Mouse (Mus musculus) liver, embryonic 15.5 days (tissue): ENCODE data around the gene Ush2a. TPM values are rescaled to one million over a fixed set of nuclear protein-coding genes. Genes with fewer than 3 reads are reported as not detected.

Experiments used
- ATAC-seq: fragments of 200-750 bp; cut with Nextera tagmentation; 2 replicates; pipeline ENCODE4 v1.8.0; 2017; ENCODE audit warnings: moderate number of reproducible peaks, mild to moderate bottlenecking, moderate library complexity; ENCODE audit not compliant: insufficient read depth
- H3K27ac ChIP-seq: fragments of 300-500 bp; sonication (generic); replicated peaks from 2 replicates; pipeline ENCODE4 v1.5.1; 2015; ENCODE audit warnings: mild to moderate bottlenecking, inconsistent platforms
- H3K27me3 ChIP-seq: fragments of 300-500 bp; sonication (generic); 2 replicates; pipeline ENCODE4 v1.6.1; 2015; ENCODE audit warnings: mild to moderate bottlenecking, inconsistent platforms
- H3K36me3 ChIP-seq: fragments of 300-500 bp; sonication (generic); replicated peaks from 2 replicates; pipeline ENCODE4 v1.6.1; 2015; ENCODE audit warnings: moderate library complexity, mild to moderate bottlenecking, inconsistent platforms
- H3K4me1 ChIP-seq: fragments of 300-500 bp; sonication (generic); replicated peaks from 2 replicates; pipeline ENCODE4 v1.6.1; 2015; ENCODE audit warnings: inconsistent platforms
- H3K4me2 ChIP-seq: fragments of 300-500 bp; sonication (generic); 2 replicates; pipeline ENCODE4 v1.6.1; 2015; ENCODE audit warnings: moderate library complexity, mild to moderate bottlenecking, inconsistent platforms
- H3K4me3 ChIP-seq: fragments of 300-500 bp; sonication (generic); replicated peaks from 2 replicates; pipeline ENCODE4 v1.5.1; 2015; ENCODE audit warnings: mild to moderate bottlenecking, inconsistent platforms
- H3K9ac ChIP-seq: fragments of 300-500 bp; sonication (generic); 2 replicates; pipeline ENCODE4 v1.6.1; 2015; ENCODE audit warnings: moderate library complexity, mild to moderate bottlenecking, inconsistent platforms
- H3K9me3 ChIP-seq: fragments of 300-500 bp; sonication (generic); replicated peaks from 2 replicates; pipeline ENCODE4 v1.6.1; 2016; ENCODE audit warnings: inconsistent platforms
- WGBS: fragments of 180-500 bp; shearing (Covaris S2); methylation state at CpG from one replicate; pipeline ENCODE4 v1.1.7; 2015; ENCODE audit warnings: mixed read lengths; ENCODE audit not compliant: insufficient replicate concordance; 5-methylcytosine and 5-hydroxymethylcytosine counted together
- polyA plus RNA-seq: library from polyadenylated mRNA; unstranded; fragments of >200 nt; fragmentation: Nextera tagmentation; extraction: Ambion mirVana; gene quantifications from 2 replicates; pipeline ENCODE4 v1.2.1, GENCODE M21; 2015

Ush2a gene
- polyA plus RNA-seq, 1 experiment from 2014 or later: not detected

DNA sequence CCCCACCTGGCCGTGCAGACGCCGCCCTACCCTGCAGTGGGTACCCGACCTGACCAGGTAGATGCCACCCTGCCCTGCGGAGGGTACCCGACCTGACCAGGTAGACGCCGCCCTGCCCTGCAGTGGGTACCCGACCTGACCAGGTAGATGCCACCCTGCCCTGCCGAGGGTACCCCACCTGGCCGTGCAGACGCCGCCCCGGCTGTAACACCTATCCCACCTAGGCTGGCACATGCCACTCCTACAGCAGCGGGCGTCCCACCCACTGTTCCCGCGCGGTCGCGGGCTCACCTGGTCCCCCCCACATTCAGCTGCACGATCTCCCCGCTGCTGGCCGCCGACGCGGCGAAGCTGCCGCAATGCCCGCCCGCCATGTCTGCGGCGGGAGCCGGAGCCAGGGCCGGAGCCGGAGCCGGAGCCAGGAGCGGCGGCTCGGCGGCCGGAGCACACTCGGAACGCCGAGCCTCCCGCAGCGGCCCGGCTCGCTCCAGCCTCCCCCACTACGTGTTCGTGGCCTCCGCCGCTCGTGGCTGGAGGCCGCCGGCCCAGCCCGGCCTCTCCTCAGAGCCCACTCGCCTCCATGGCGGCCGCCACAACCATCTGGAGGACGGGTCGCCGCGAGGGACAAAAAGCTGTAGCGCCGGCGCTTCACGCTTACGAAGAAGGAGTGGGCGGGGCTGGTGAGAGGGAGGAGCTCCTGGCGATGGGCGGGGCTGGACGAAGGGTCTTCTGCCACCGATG, 745.6 kb downstream of the Ush2a start, which contains the start of gene Kctd3:
Gene Kctd3, minus strand, starts transcription at position 603 of the 741 bp plus-strand sequence.
- ATAC-seq: peak; percentile 87
- Histone ChIP-seq H3K9me3 (no peaks in the 10 kb centered on the region), H3K27me3 (peaks cover 12% of the 10 kb centered on the region), H3K4me1 (peaks cover 26% of the 10 kb centered on the region), H3K4me3 (peak within 1 kb of the TSS; percentile 93), H3K9ac (peak within 1 kb of the TSS; percentile 87), H3K36me3 (peaks cover 10% of the 10 kb centered on the region), H3K4me2 (peak within 1 kb of the TSS; percentile 87), H3K27ac (peak within 1 kb of the TSS; percentile 54)
- WGBS: under 1% methylated on average over 74 of the region's 74 CpGs

DNA sequence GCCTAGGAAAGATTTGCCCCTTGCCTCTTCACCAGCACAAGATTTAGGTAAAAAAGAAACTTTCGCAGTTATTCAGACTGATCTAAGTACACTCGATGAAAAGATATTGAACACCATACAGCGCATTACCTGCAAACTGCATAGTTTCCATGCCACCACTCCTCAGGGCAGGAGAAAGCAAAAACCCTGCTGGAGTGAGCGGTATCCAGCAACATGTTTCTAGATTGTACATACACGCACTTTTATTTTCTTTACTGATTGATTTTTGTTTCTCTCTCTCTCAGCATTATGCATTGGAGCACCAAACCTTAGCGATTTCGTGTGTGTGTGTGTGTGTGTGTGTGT, 746.1 kb downstream of the Ush2a start:
- peaks cover 17% of the 10 kb centered on the region for H3K27me3 ChIP-seq
- peak overlapping the region; percentile 93 for H3K4me3 ChIP-seq
- ATAC-seq: peak; percentile 13
- no peaks in the 10 kb centered on the region for H3K9me3 ChIP-seq
- H3K4me1 ChIP-seq: peaks cover 31% of the 10 kb centered on the region
- H3K27ac ChIP-seq: no peak overlapping the region
- H3K9ac ChIP-seq: peak overlapping the region; percentile 87; the same call in 1 of the 2 replicates
- 37% methylated on average over 7 of the region's 7 CpGs for WGBS
- H3K4me2 ChIP-seq: peak overlapping the region; percentile 87
- peaks cover 8% of the 10 kb centered on the region for H3K36me3 ChIP-seq

DNA sequence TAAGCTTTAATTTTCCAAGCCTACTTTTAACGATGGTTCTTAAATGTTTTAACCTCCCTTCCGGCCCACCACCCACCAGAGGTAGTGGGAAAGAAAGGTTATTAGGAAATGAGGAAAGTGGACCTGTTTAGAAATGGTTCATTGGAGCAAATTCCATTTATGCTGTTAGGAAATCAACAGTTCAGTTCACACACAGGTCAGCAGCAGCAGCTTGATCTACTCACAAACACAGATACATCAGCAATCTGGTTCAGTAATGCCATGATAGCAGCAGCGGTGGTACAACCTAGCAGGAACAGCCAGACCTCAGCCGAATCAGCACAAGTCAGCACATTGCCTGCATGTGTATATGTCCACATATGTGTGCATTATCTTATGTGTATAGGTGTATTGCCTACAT, 748.8 kb downstream of the Ush2a start:
- Histone ChIP-seq H3K9me3 (no peaks in the 10 kb centered on the region), H3K4me3 (no peak overlapping the region), H3K27ac (no peak overlapping the region), H3K9ac (no peak overlapping the region), H3K4me2 (no peak overlapping the region), H3K4me1 (peaks cover 29% of the 10 kb centered on the region), H3K27me3 (peaks cover 42% of the 10 kb centered on the region), H3K36me3 (no peaks in the 10 kb centered on the region)
- no peak for ATAC-seq
- WGBS: 65% methylated on average over 4 of the region's 4 CpGs

DNA sequence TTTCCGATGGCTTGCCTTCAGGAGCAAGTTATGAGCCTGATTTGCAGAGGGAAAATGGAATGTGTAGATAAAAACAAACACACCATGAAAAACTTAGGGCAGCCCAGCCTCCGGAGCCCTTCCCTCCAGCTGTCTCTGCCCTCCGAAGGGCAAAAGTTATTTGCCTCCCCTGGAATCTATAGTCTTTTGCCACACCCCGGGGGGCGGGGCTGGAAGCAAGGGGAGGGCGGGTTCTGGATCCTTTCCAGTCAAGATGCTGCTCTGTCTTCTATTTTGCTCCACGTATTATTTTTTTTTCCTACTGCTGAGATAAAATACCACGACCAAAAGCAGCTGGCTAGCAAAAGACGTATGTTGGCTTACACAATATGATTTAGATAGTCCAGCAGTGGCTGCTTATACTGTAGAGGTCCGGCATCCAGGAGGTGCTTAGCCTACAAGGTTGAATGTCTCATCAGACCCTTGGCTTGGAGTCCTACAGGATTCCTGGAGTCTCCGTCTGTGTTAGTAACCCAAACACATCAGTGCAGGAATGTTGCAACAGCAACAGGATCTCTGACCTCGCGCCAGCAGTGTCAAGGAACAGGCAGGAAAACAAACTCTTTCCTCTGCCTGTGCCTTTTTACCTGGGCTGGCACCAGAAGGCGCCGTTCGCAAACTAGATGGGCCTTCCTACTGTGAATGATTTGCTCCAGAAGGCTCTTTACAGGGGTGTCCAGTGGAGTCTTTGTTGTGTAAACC, 751.2 kb downstream of the Ush2a start:
- WGBS: 9% methylated on average over 16 of the region's 16 CpGs
- no peak overlapping the region for H3K4me3 ChIP-seq
- ATAC-seq: no peak

DNA sequence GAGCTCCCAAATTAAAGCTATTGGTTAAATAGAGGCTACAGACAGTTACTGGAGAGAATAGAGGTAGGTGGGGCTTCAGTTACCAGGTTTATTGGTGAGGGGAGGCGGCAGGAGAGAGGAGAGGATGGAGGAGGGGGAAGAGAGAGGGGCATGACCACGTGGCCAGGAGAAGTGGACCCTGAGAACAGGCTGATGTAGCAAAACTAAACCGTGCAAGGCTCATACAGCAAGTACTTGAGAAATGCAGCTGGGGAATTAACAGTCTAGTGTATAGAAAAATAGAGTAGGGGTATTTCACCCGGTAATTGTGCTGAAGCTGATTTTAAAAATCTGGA, 751.7 kb downstream of the Ush2a start:
- 14% methylated on average over 4 of the region's 4 CpGs for WGBS
- Histone ChIP-seq H3K9ac (no peak overlapping the region; the same call in 1 of the 2 replicates), H3K27me3 (peaks cover 44% of the 10 kb centered on the region), H3K4me2 (0 out of 2 replicates have a peak overlapping the region, but pooled peaks have one; percentile 42), H3K9me3 (no peaks in the 10 kb centered on the region), H3K4me3 (no peak overlapping the region), H3K27ac (no peak overlapping the region), H3K36me3 (no peaks in the 10 kb centered on the region), H3K4me1 (peaks cover 10% of the 10 kb centered on the region; the same call in 1 of the 2 replicates)
- no peak for ATAC-seq

More for the DNA sequence above, 751.2 kb downstream of the Ush2a start:
- no peak overlapping the region for H3K27ac ChIP-seq
- no peaks in the 10 kb centered on the region for H3K9me3 ChIP-seq
- H3K36me3 ChIP-seq: no peaks in the 10 kb centered on the region
- peak overlapping the region; percentile 42 for H3K4me2 ChIP-seq
- peaks cover 44% of the 10 kb centered on the region for H3K27me3 ChIP-seq
- H3K4me1 ChIP-seq: peaks cover 11% of the 10 kb centered on the region
- H3K9ac ChIP-seq: no peak overlapping the region
